ENCODE assay signal across 13 mouse cellular contexts in genomic region chr11:70731178-70731577, GRCm38 (mm10). TPM values are rescaled to one million over a fixed set of nuclear protein-coding genes. Genes with fewer than 3 reads are reported as not detected.
DNase-seq lines count a peak whose midpoint lies in the region; ATAC-seq and TF ChIP-seq lines count a peak whose summit lies in the region.
"Had no signal": no experiment of that assay in that cellular context is flagged by ENCODE, and none has a peak within 500 bp of the region (broad histone marks: within the 10 kb centered on the region; RNA-seq: fewer than 3 reads in every experiment).

No protein-coding gene starts in this region.

- peaks cover 14% of the 10 kb centered on the region for H3K4me1 ChIP-seq in intestine, embryonic 16.5 days (ENCODE audit: control insufficient read depth, insufficient read depth, low read length)
- peaks cover 12% of the 10 kb centered on the region; the same call in 1 of the 2 replicates for H3K4me1 ChIP-seq in intestine, embryonic 15.5 days (replicated peaks)
- H3K4me1 ChIP-seq: forebrain, embryonic 13.5 days; neural tube, embryonic 12.5 days had no signal

- H3K27ac ChIP-seq in intestine, embryonic 16.5 days (ENCODE audit: low read length): peak overlapping the region; percentile 25; the same call in 1 of the 2 replicates
- H3K27ac ChIP-seq in intestine, embryonic 15.5 days: no peak overlapping the region
- H3K27ac ChIP-seq: forebrain, embryonic 13.5 days; heart, embryonic 13.5 days; neural tube, embryonic 12.5 days had no signal

- TF ChIP-seq CTCF in brain, embryonic 14.5 days (IDR thresholded peaks at IDR 0.05; ENCODE audit: borderline replicate concordance, extremely low read depth, insufficient read depth, insufficient read length): no peak

- DNase-seq in brain, embryonic 14.5 days (ENCODE audit: low read depth): peak; percentile 41
- peak; percentile 23 to 31 for DNase-seq in cerebellum, postnatal 25 days
- DNase-seq in left cerebral cortex, adult 9 months (ENCODE audit: low spot score in 2 of 2): peak; percentile 44 to 67
- no peak for DNase-seq in adrenal gland, adult 2 months
- no peak for DNase-seq in adipocyte (ENCODE audit: low spot score)
- no peak for DNase-seq in kidney, postnatal 36 days

- peaks cover 16% of the 10 kb centered on the region for H3K36me3 ChIP-seq in intestine, embryonic 16.5 days (ENCODE audit: control insufficient read depth, insufficient read depth, low read length)
- H3K36me3 ChIP-seq in intestine, embryonic 15.5 days: peaks cover 20% of the 10 kb centered on the region

- H3K4me3 ChIP-seq in intestine, embryonic 16.5 days (ENCODE audit: low read length): no peak overlapping the region
- H3K4me3 ChIP-seq in intestine, embryonic 15.5 days (replicated peaks): no peak overlapping the region
- H3K4me3 ChIP-seq: forebrain, embryonic 13.5 days; heart, embryonic 13.5 days; neural tube, embryonic 12.5 days had no signal

- no peaks in the 10 kb centered on the region for H3K27me3 ChIP-seq in intestine, embryonic 16.5 days (replicated peaks; ENCODE audit: control insufficient read depth, insufficient read depth, low read length)
- no peaks in the 10 kb centered on the region for H3K27me3 ChIP-seq in intestine, embryonic 15.5 days (replicated peaks)
- H3K27me3 ChIP-seq: forebrain, embryonic 13.5 days; heart, embryonic 13.5 days; neural tube, embryonic 12.5 days had no signal

- ATAC-seq in intestine, embryonic 16.5 days: 0 out of 2 replicates have a peak, but pooled peaks have one; percentile 4
- no peak for ATAC-seq in intestine, embryonic 15.5 days
- ATAC-seq: forebrain, embryonic 13.5 days; lung, postnatal 0 days had no signal

- no peaks in the 10 kb centered on the region for H3K9me3 ChIP-seq in intestine, embryonic 16.5 days (ENCODE audit: control insufficient read depth, low read length)
- H3K9me3 ChIP-seq in intestine, embryonic 15.5 days: no peaks in the 10 kb centered on the region
- H3K9me3 ChIP-seq: forebrain, embryonic 13.5 days; heart, embryonic 13.5 days; neural tube, embryonic 12.5 days had no signal

- 66% methylated on average over 5 of the region's 5 CpGs for WGBS in intestine, embryonic 16.5 days
- 53% methylated on average over 5 of the region's 5 CpGs for WGBS in intestine, embryonic 15.5 days

- 0 out of 2 replicates have a peak overlapping the region, but pooled peaks have one; percentile 4 for H3K4me2 ChIP-seq in intestine, embryonic 16.5 days (ENCODE audit: low read depth, low read length)
- no peak overlapping the region for H3K4me2 ChIP-seq in intestine, embryonic 15.5 days (replicated peaks)
- H3K4me2 ChIP-seq: forebrain, embryonic 13.5 days; heart, embryonic 13.5 days; neural tube, embryonic 12.5 days had no signal

- TF ChIP-seq POLR2A in brain, embryonic 14.5 days (IDR thresholded peaks at IDR 0.05; ENCODE audit: borderline replicate concordance, extremely low read depth, insufficient read depth, insufficient read length, poor library complexity, severe bottlenecking): no peak

- H3K9ac ChIP-seq in intestine, embryonic 16.5 days (ENCODE audit: low read depth, low read length): no peak overlapping the region
- no peak overlapping the region for H3K9ac ChIP-seq in intestine, embryonic 15.5 days
- H3K9ac ChIP-seq: forebrain, embryonic 13.5 days; heart, embryonic 13.5 days; neural tube, embryonic 12.5 days had no signal

RNA-seq across cellular contexts. Expression of gene Kif1c, which starts 30.8 kb away (rescaled TPM):
- 2.3 and 2.8 TPM in 2 replicates for polyA plus RNA-seq in intestine, embryonic 16.5 days (2015; fragmentation: Nextera tagmentation; extraction: Ambion mirVana)
- polyA plus RNA-seq in intestine, embryonic 15.5 days (2015; fragmentation: Nextera tagmentation; extraction: Ambion mirVana): 4.4 TPM in 2 replicates
- 15.7 and 23.0 TPM in 2 replicates for polyA plus RNA-seq in brain, embryonic 14.5 days (2012; rRNA removed)
- 100 to 1,000 TPM; 184 to 214 TPM for total RNA-seq in adrenal gland, adult 2 months (2021)
- 71.5 and 79.5 TPM in 2 replicates for polyA plus RNA-seq in adrenal gland, adult 2 months (2012; rRNA removed)

RNA-seq across cellular contexts. Expression of gene Inca1, which starts 31.2 kb away (rescaled TPM):
- polyA plus RNA-seq in intestine, embryonic 16.5 days (2015; fragmentation: Nextera tagmentation; extraction: Ambion mirVana): 1.4 and 1.8 TPM in 2 replicates
- 1.4 and 1.5 TPM in 2 replicates for polyA plus RNA-seq in intestine, embryonic 15.5 days (2015; fragmentation: Nextera tagmentation; extraction: Ambion mirVana)
- polyA plus RNA-seq in brain, embryonic 14.5 days (2012; rRNA removed): 0.61 and 0.72 TPM in 2 replicates
- total RNA-seq in adrenal gland, adult 2 months (2021): 10 to 100 TPM in 1 of 2 experiments, 1 to 10 TPM in 1; 8.2 to 15.7 TPM
- 12.9 and 15.8 TPM in 2 replicates for polyA plus RNA-seq in adrenal gland, adult 2 months (2012; rRNA removed)
- total RNA-seq: common myeloid progenitor, adult 5-6 weeks had no signal

RNA-seq across cellular contexts. Expression of gene Zfp3, which starts 32.8 kb away (rescaled TPM):
- 4.8 and 5.3 TPM in 2 replicates for polyA plus RNA-seq in intestine, embryonic 16.5 days (2015; fragmentation: Nextera tagmentation; extraction: Ambion mirVana)
- 5.3 and 6.2 TPM in 2 replicates for polyA plus RNA-seq in intestine, embryonic 15.5 days (2015; fragmentation: Nextera tagmentation; extraction: Ambion mirVana)
- polyA plus RNA-seq in brain, embryonic 14.5 days (2012; rRNA removed): 5.8 and 7.7 TPM in 2 replicates
- total RNA-seq in adrenal gland, adult 2 months (2021): 10 to 100 TPM in 1 of 2 experiments, 1 to 10 TPM in 1; 8.0 to 12.6 TPM
- 1.5 and 2.0 TPM in 2 replicates for polyA plus RNA-seq in adrenal gland, adult 2 months (2012; rRNA removed)

RNA-seq across cellular contexts. Expression of gene Camta2, which starts 43.3 kb away (rescaled TPM):
- polyA plus RNA-seq in intestine, embryonic 16.5 days (2015; fragmentation: Nextera tagmentation; extraction: Ambion mirVana): 14.2 and 14.4 TPM in 2 replicates
- polyA plus RNA-seq in intestine, embryonic 15.5 days (2015; fragmentation: Nextera tagmentation; extraction: Ambion mirVana): 12.1 and 13.5 TPM in 2 replicates
- polyA plus RNA-seq in brain, embryonic 14.5 days (2012; rRNA removed): 17.7 and 25.2 TPM in 2 replicates
- total RNA-seq in adrenal gland, adult 2 months (2021): 10 to 100 TPM; 36.8 to 51.7 TPM
- 44.8 and 58.4 TPM in 2 replicates for polyA plus RNA-seq in adrenal gland, adult 2 months (2012; rRNA removed)

Comparison
In these comparisons a context has a peak if more than half of its experiments do, and no peak if none do; other contexts are left out.
1. DNase-seq: peak in brain, embryonic 14.5 days (single experiment), cerebellum, postnatal 25 days (2 of 2) and left cerebral cortex, adult 9 months (2 of 2); none in adrenal gland, adult 2 months (single experiment), adipocyte (single experiment) and kidney, postnatal 36 days (0 of 2).